Mouse (Mus musculus): ENCODE results near the gene Hspbp1.

Gene Hspbp1

DNA sequence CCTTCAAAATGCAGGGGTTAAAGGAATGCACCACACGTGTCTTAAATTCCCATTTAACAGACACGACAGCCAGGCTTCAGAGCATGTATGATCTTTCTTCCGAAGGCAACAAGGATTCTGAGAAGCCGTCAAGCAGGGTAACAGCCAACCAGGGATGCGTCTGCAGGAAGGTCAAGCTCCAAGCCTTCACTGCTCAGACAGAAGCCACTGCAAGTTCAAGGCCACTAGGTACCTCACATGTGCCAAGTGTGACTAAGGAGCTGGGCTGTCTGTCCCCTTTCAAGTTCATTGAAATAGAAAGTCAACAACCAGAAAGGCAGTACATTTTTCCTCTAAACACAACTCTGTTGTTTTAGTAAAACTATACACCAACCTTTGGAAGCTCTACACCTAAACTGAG lies 18.0 kb downstream of the Hspbp1 start:
- no peak for DNase-seq

DNA sequence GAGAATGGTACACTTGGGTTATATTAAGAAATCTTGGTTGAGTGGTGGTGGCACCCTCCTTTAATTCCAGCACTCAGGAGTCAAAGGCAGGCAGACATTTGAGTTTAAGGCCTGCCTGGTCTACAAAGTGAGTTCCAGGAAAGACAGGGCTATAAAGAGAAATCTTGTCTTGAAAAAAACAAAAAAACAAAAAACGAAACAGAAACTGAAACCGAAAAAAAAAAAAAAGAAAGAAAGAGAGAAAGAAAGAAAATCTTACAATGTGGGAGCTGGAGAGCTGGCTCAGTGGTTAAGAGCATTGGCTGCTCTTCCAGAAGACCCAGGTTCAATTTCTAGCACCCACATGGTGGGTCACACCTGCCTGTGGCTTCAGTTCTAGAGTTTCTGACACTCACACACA lies 21.1 kb downstream of the Hspbp1 start:
- no peak for DNase-seq

DNA sequence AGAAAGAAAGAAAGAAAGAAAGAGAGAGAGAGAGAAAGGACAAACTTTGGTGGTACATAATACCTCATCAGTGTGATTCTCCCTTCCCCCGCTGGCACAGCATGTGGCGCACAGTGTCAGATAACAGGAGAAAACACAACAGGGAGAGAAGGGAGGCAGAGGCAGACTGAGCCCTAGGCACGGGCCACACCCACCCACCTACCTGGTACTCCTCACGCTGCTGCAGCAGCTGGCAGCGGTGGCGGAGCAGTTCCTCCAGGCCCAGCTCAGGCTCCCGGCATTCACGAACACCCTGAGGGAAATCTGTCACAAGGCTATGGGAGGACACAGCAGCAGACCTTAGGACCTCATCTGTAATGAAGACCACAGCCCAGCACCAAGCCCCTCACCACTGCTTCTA lies 21.7 kb downstream of the Hspbp1 start:
- DNase-seq: no peak

DNA sequence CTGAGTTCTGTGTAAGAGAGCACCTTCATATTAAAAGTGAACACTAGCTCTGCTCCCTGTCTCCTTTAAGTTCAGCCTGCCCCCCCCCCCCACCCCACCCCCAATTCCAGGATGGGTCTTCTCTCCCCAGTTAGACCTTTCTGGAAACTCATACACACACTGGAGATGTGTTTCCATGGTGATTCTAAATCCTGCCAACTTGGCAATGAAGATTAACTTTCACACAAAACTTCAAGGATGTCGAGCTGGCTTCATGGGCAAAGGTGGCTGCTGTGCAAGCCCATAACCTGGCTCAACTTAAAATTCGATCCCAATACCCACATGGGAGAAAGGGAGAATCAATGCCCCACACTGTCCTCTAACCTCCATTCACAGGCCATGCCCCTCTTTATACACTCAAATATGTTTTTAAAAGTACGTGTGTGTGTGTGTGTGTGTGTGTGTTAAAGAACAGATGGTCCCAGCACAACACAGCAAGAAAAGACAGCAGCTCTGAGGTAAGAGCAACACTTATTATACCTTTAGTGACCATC lies 24.9 kb downstream of the Hspbp1 start:
- no peak for DNase-seq

DNA sequence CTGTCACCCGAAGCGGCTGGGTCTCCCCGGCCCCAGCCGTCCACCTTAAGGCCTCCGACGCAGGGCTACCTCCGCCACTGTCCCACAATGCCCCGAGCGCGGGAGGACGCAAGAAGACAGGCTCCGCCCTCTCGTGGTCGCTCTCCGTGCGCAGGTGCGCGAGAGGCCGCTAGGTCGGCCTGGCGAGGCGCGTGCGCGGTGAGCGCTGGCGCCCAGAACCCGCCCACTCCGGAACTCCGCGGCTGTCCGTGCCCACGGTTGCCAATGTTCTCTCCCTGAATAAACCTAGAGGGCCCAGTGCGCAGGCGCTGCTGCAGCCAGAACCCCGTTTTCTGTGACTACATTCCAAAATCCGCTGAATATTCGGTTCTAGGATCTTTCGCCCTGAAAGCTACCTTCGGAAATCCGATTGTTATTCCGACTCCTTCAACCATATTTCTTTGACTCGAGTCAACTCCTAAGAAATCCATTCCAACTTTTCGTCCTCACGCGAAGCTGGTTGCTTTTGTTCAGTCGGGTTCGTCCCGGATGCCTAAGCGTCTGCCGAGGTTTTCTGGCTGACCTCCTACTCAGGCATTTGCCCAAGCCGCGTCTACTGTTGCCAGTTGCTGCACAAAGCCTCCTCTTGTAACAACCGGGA lies 25.8 kb downstream of the Hspbp1 start, which contains the start of gene Ppp6r1:
Ppp6r1 (minus strand) TSS at position 108 of the 640 bp plus-strand sequence.
- DNase-seq: peak; percentile 96 to 98

DNA sequence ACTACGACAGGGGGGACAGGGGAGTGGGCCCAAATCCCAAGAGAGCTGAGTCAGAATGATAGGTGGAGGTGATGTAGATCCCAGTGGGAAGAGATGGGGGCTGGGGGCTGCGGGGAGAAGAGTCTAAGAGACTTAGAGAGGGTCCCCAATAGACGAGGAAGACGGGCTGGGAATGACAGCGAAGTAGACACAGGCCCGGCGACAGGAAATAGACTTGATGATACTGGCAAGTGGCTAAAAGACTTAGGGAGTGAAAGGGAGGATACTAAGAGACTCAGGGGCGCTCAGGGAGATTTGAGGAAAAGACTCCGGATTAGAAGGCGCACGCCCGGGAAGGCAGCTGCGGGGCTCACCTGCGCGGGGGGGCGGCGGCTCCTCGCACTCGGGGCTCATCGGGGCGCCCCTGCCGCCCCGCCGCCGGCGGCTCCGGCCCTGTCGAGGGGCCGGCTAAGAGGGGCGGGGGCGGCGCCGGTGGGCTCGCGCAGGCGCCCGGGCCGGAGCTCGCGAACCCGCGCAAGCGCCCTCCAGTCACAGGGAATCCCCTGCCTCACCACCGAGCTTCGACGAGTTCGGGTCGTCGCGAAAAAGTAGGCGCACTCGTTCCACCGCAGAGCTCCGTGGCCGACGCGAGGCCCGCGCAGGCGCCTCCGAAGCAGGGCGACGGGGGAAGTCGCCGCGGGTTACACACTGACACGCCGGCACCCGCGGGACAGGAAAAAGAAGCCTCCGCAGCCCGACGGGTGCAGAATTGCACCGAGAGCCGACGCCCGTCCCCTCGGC lies 26.6 kb downstream of the Hspbp1 start:
- peak; percentile 66 to 75 for DNase-seq

DNA sequence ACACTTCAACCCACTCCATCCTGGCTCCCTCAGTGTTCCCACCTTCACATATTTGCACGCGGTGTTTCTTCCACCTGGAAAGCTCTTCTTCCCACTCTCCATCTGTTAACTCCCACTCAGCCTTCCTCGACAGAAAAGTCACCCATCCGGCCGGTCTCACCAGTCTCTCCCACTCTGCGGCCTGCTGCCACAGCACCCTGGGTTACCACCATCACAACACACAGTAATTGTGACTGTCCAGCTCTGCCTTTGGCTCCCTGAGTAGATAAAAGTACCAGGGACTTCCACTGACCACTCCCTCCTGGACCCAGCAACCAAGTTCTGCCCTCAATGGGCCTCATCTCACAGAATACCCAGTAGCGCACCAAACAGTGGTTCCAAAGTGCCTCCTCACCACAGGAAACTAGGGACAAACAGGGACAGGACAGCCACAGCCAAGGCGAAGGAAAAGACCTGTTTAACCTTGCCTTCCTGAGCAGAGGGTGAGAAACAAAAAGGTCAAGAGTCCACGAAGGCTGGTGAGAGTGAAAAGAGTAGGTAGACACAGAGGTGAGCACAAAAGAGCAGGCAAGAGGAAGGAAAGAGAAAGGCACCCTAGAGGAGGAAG lies 27.2 kb downstream of the Hspbp1 start:
- peak in 1 of 2 experiments; percentile 23 for DNase-seq

DNA sequence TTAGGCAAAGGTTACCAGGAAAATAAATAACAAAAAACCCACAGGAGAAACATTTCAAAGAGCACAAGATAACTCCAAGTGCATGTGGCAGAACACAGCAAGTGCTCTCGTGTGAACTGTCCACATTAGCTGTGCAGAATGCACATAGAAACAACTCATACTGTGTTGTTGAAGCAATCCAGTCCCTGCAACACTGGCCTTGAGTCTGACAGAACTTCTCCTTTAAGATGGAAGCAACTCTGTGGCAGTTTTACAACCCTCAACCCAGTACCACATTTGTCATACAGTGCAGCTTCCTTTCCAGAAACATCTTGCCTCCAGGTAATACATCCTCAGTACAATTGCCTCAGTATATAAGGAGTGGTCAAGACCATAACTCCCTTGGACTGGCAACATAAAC lies 28.1 kb downstream of the Hspbp1 start:
- DNase-seq: no peak

DNA sequence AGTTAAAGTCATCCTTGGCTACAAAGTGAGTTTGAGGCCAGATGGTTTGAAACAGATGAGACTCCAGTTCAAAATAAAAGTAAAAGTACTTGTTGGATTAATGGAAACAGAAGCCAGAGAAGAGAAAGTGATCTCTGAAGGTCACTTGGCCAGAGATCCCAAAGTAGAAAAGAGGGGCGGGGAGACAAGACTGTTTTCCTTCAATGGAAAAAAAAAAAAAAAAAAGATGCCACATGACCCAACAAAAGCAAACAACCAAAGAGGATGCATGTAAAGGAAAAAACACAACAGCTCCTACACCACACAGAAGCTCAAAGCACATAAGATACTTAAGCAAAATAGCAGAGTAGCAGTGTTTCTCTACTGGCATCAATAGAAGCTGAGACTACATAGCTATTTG lies 29.0 kb downstream of the Hspbp1 start:
- no peak for DNase-seq

DNA sequence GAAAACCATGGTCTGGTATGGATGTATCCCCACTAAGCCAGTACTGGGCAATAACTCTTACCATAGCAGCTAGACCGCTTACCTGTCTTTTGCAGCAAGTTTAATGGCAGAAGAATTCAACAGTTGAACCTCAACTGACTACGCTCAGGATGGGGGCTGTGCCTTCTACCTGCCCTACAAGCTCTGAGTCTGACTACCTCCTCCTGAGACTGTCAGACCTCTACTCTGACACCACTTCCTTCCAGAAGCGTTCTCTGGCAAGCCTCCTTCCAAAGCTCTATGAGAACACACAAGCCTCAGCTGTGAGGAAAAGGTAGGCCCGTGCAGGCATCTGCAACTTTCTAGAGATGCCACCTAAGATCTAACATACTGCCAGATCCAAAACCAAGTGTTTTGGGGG lies 29.5 kb downstream of the Hspbp1 start:
- DNase-seq: no peak

DNA sequence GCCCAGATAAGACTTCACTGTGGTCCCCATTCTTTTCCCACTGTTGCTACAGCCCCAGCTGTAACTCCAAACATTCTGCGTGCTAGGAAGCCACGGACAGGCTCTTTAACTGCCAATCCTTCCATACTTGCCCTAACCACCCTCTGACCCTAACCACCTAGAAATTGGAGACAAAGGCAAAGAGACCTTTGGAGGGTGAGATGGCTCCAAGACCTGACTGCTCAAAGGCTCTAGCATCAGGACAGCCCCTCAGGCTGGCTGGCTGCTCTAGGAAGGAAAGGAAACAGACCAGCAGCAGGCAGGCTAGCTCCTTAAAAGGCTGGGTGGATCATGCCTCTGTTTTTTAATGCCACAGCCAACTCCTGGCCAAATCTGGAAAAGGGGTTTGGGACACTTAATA lies 30.6 kb downstream of the Hspbp1 start:
- DNase-seq: no peak

DNA sequence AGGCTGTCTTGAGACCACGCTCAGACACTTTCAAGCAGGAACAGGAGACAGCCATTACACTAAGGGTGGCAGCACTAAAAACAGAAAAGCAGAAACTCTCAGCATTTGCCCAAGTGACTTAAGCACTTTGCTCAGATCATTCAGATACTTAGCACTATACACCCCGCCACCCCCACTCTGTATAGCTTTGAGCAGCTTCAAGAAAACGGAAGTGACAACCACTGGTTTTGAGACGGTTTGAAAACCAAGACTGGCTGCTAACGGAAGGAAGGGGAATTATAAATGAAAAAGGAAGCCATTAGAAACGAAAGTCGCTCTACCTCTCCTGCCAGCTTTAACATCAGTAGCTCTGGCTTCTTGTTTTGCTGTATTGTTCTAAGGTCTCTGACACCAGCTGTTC lies 31.1 kb downstream of the Hspbp1 start:
- DNase-seq: peak in 1 of 2 experiments; percentile 28

DNA sequence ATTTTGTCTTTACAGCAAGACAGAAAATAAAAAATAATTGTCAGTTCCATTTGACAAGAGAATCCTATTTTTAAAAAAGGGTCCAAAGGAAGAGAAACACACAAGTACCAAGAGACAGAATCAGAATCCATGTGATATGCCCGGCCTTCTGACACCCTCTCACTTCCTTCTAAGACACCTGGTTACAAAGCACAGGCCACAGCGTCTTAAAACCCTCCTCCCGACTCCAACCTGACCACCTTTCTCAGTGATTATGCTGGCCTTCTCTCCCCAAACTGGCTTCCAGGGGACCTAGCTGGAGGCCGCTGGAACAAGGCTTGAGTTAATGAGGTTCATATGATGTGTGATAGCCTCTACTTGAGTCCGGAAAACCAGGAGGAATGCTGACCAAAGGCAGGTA lies 31.5 kb downstream of the Hspbp1 start:
- no peak for DNase-seq

DNA sequence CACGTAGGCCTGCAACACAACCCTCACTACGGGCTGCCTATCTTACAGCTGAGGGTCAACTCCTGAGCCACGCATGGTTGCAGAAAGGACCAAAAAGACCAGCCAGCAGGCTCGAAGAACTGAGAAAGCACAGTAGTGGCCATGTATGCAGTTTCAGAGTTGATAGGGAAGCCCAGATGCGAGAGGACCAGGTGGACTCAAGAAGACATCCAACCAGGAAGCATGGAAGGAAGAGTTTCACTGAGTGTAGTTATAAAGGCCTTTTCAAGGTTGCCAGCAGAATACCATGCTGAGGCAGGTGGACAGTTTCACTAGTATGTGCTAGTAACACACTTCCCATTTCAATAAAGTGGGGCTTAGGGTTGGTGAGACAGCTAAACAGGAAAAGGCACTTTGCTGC lies 32.1 kb downstream of the Hspbp1 start:
- no peak for DNase-seq

DNA sequence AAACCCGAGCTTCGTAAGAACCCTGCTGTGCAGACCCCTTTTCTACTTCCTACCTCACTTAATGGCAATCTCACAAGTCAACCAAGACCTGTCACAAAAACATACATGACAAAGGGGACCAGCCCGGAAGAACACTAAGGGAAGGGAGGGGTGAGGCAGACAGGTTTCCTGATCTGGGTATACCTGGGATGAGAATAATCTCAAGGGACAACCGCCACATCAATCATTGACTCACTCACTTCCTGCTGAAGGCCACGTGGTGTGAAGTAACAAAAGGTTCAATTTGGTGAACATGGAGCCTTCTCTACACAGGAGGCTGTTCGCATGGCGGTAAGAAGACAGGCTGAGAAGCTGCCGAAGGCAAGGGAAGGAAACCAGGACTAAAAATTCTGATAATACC lies 33.3 kb downstream of the Hspbp1 start:
- no peak for DNase-seq

DNA sequence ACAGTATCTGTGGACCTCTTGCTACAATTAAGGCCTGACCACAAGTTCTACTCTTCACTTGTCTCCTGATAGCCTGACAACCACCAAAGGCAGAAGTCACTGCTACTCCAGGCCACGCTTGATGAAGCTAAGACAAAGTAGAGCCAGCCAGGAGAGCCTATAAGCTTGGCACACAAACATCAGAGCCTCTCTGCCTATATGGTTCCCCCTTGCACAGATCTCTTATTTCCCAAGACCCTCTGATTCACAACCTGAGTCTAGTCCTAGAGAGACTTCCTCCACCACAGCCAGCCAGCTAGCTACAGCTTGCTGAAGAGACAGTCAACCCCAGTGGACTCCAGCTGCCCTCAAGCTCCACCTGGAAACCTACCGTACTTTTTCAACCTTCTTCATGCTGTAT lies 36.9 kb downstream of the Hspbp1 start:
- no peak for DNase-seq

DNA sequence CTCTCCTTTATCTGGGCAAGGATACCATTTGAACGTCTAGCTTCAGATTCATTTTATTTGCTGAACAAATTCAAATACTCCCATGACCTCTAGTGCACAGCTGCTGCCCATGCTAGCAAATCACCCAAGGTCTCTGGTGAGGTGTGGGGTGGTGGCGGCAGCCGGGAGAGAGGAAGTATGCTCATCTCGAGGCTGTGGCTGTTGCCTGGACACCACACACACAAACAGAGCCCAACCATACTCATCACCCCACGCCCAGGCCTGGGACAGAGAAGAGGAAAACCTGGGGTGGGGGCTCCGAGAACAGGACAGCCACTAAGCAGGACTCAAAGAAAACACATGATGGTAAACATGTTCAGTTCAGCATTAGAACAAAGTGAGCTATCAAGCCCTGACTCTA lies 37.6 kb downstream of the Hspbp1 start:
- no peak for DNase-seq

DNA sequence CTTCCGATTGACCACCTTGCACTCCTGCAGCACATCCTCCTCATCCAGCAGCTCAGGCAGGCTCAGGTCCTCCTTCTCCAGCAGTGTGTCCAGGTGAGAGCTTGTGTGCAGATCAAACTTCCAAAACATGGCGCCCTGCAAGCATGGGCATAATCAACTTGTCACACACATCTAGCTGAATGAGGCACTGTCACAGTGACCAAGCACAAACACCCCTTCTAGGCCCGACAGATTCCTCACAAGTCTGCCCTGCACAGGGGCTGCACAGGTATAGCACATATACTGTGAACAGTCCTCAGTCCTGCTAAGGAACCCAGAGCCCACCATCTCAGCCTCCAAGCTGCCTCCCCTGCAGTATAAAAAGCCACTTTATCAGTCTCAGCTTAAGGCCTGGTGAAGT lies 38.1 kb downstream of the Hspbp1 start:
- no peak for DNase-seq

DNA sequence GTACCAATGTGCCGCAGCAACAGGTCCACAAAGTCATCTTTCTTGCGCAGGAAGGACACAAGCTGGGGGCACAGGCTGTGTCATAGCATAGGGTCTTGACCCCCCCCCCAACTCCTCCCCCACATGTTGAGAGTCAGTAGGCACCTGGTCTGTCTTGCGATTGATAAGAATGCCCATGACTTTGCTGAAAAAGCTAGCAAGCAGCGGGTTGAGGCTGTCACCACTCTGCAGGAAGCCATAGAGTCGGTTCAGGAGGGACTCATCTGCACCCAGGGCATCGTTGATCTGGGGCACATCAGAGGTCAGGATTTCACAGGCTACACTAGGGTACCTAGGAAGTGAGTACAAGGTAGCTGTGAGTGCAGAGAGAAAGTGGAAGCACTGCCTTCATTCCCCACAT lies 41.6 kb downstream of the Hspbp1 start:
- DNase-seq: no peak

DNA sequence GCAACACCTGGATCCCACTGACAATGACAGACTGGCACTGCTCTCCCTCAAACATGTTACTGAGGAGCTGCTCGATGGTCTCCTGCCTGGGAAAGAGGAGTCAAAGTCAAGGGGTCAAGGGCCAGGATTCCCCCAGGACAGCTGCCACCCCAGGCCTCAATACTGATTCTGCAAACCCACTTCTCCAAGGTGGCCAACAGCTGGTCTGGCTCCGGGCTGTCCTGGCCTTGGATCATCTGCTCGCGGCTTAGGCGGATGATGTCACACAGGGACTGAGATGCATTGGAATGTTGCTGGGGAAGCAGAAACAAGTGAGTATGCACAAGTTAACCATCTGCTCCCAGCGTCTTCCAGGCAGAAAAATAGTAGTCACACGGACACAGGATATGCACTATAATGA lies 42.9 kb downstream of the Hspbp1 start:
- no peak for DNase-seq

DNA sequence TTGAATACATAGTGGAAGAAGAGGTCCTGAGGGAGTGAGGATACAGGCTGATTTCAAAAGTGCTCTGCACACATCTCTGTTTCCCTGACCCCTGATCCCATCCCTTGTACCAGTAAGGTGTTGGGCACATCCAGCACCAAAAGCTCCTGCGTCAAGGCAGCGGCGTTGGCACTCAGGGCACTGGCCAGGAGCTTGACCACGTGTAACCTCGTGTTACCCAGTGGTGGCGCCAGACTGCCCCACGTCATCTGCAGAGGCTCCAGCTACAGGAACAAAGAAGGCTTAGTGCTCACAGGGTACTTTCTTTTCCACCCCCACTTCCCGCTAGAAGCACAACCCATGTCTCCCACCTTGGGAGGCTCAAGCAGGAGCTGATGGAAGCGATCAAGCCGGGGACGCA lies 43.7 kb downstream of the Hspbp1 start:
- DNase-seq: no peak

DNA sequence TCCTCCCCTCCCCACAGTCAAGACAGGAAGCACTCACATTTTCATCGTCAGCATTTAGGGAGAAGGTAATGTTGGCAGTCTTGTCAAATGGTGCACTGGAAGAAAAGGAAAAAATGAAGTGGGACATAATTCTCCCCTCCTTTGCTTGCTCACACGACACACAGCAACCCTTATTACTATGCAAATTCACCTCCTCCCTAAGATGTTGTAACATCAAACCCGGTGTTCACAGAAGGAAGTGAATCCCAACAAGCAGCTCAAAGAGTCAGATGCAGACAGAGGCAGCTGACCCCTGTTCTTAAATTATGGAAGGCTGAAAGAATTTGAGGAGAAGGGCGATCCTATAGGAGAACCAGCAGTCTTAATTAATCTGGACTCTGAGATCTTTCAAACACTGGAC lies 48.7 kb downstream of the Hspbp1 start:
- no peak for DNase-seq

DNA sequence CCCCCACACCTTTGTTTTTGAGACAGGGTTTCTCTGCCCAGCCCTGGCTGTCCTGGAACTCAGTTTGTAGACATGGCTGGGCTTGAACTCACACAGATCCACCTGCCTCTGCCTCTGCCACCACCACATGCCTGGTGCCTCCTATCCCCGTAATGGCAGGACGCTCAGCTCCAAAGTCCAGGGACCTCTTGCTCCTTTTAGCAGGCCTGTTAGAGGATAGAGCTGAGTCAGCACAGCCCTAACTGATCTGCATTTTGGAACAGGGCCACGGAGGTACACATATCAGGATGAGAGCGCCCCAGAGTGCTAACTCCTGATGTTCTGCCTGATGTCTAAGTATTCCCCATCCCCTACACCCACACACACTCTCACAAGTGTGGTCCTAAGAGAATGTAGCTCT lies 53.8 kb downstream of the Hspbp1 start, which contains the start of gene Tmem86b:
Tmem86b (minus strand) TSS at position 392 of the 400 bp plus-strand sequence.
- peak in 1 of 2 experiments; percentile 21 for DNase-seq

DNA sequence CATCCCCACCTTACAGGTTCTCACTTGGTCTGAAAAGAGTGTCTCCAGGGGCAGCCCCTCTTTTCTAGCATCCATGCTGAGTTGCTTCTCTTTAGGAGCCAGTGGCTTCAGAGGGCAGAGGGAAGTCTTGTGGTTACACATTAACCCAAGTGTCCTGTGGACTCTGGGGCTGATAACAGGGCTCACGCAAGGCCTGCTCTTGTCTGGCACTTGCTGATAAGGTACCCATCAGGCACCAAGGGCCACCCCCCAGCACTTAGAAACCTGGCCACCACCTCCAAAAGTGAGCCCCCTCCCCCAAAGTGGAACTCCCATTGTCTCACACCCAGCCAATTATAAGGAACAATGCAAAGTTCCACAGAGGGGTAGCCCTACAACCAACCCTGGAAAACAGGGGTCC lies 54.7 kb downstream of the Hspbp1 start:
- DNase-seq: peak in 1 of 2 experiments; percentile 26

Data from kidney, postnatal 4 days (tissue).